Mouse (Mus musculus): ENCODE data around the gene Adh7.

Gene Adh7

DNA sequence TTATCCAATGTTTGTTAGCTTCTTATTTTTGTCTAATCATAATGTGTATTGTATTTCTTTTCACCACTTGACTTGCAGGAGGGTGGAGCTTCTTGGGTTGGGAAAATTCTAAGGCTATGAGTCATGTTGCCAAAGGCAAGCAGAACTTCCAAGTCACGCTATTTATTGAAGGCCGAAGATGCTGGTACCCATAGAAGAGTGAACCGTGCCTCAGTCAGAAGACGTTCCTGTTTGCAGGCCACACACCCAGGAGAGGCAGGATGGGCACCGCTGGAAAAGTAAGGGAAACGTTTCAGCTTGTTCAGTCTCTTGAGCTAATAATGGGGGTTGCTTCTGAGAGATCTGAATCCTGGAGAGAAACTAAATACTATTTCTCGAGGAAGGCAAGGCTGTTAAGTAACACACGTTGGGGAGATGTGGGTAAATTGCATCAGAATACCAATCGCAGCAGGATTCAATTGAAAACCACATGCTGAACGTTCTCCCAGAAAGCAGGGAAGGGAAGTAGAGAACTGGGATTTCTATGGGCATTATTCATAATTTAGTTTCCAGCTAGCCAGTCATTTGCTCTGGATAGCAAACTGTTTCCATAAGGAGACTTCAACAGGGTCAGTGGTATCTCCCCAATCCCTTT, at the start of gene Adh7:
TSS of gene Adh7 (plus strand) at position 130 of the 634 bp plus-strand sequence.
- no peak for DNase-seq (ENCODE audit: low spot score)

- no peak for DNase-seq (ENCODE audit: low spot score)
Observed at GRCm38 (mm10) chr3:138173291-138173690, 44.3 kb upstream of the Adh7 start.

DNA sequence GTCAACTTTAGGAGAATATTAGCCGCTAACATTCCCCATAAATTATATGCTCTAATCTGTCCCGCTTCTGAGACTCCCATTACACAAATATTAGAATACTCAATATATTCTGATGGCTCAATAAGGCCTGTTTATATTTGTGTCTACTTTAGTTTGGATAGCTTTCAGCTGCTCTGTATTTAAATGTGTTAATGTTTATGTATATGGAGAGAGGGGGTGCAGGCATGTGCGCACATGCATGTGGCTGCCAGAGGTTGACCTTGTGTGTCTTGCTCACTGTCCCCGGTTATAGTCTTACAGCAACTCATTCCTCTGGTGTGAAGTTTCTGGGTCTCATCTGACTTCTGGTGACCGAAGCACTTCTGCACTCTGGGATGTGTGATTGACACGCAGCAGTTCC, 42.0 kb upstream of the Adh7 start:
- DNase-seq (ENCODE audit: low spot score), result no peak

GRCm38 (mm10) chr3:138182019-138182418, 35.5 kb upstream of the Adh7 start:
- DNase-seq (ENCODE audit: low spot score), result no peak

- no peak for DNase-seq (ENCODE audit: low spot score)
Observed at GRCm38 (mm10) chr3:138183371-138183770, 34.2 kb upstream of the Adh7 start.

DNA sequence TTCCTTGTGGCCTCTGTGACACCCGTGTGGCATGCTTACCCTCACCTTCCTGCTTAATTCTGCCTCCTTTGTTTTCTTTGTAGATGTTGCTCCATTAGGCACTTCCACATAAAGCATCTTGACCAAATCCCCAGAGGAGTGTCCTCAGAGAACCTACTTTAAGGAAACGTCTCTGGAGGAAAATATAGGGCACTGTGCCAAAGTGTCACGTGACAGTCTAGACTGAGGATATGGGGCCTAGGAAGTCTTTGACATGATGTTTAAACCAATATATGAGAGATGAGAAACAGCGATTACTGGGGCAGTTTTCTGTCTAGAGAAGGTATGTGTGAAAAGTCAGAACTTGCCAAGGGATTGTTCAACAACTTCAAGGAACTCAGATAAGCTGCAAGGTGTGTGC, 32.3 kb upstream of the Adh7 start:
- DNase-seq (ENCODE audit: low spot score), result peak; percentile 11

DNA sequence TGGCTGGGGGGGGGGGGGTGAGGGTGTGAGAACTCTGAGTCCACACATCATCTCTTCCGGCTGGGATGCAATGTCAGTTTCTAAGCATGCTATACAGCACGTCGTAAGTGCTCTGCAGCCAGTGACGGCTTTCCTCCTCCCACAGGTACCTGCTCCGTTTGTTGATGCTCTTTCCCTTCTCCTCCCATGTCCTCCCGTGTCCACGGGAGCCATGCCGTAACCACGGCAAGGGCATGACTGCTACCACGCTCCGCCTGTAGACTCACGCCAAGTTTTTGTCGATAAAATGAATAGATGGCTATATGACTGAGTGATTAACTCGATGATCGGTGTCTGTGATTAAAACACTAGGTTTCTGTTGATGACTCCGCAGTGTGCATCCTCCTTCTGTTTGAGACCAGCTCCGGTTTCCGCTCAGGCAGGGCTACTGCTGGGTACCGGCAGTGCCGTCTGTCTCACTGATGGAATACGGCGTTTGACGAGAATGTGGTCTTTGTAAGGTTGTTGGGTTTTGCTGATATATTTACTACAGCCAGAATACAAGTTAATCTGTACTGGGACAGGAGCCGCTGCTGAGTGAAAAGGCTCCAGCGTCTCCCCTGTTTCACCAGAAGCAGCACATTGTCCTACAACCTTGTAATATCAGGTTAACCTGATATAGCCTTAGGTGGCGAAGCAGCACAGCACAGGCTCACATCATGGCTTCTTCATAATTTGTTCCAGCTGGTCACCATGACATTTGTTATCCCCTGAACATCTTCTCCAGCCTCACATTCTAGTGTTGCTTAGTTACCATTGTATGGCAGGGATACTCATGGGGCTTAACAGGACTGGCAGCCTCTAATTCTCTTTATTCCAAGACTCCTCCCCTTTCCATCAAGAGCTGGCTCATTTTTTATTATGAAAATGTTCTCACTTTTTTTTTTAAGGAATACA, 31.3 kb upstream of the Adh7 start:
- DNase-seq (ENCODE audit: low spot score), result no peak

DNA sequence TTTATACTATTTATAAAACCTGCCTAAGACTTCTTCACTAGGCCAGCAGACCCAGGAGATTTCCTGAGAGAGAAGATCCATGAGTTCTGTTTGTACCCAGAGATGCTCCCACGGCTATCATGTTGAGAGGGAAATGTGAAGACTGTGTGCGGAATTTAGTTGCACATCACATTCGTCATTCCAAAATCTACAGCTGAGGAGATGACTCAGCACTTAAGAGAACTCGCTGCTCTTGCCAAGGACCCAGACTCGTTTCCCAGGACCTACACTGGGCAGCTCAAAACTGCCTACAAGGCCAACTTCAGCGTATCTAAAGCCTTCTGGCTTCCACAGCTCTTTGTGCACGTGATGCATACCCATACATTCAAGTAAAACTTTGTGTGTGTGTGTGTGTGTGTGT, 25.3 kb upstream of the Adh7 start:
- no peak for DNase-seq (ENCODE audit: low spot score)

DNA sequence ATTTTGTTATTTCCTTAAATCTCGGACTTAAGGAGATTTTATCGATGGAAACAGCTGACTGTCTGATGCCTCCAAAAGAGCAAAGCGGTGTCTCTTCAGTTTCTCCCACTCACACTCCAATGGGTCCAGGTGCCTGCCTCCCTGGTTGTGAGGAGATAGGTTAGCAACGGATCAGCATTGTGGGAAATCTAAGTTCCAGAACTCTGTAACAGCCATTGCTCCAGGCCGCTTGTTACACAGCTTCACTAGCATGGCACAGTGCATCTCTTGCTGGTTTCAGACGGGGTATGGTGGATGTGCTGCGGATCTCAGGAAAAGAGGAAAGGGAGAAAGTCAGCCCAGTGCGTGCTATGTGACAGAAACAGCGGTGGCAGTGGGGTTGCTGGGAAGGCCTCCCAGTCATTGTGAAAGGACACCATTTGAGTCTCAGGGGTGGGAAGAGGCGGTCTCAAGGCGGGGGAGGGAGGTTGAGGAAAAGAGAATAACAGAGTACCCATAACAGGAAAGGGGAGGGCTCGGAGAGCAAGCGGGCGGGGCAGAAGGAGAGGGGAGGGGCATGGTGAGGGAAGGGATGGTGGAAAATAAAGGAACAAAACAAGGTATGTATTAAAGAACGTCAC, 23.8 kb upstream of the Adh7 start, which contains the start of gene 4930579F01Rik:
TSS of gene 4930579F01Rik (minus strand) at position 143 of the 620 bp plus-strand sequence.
- DNase-seq (ENCODE audit: low spot score), result no peak

DNA sequence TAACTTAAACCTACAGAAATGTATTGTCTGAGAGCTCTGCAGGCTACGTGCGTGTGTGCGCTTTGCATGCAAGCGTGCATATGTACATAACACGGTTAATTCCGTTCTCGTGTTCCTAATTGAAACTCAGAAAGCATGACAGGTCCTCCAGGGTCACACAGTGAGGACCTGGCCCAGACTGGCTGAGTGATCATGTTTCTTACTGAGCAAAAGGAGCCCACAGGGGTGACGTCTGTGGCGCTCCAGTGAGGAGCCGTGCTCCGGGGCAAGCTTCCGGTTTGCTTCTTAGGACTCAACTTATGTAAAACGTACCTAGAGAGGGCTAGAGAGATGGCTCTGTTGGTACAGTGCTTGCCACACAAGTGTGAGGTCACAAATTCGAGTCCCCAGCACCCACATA, 20.5 kb upstream of the Adh7 start:
- DNase-seq (ENCODE audit: low spot score), result no peak

GRCm38 (mm10) chr3:138197556-138197955, 20.0 kb upstream of the Adh7 start:
- no peak for DNase-seq (ENCODE audit: low spot score)

GRCm38 (mm10) chr3:138197973-138198721, 19.4 kb upstream of the Adh7 start:
- peak; percentile 81 for DNase-seq (ENCODE audit: low spot score)

DNA sequence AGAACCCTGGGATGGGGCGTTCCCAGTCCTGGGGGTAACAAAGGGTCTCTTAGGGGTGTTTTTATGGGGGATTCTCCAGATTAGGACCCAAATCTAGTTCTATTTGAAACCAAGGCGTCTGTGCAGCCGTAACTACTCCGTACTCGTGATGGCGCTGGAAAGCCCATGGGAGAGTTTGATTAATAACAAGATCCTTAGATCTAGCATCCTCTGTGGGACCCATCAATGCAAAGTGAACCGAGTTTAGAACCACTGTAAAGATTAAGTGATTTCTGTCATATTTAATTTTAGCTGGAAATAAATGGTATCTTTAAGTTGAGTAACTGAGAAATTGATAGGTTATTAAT, 18.9 kb upstream of the Adh7 start:
- no peak for DNase-seq (ENCODE audit: low spot score)

GRCm38 (mm10) chr3:138208821-138209220, 8.7 kb upstream of the Adh7 start:
- no peak for DNase-seq (ENCODE audit: low spot score)

DNA sequence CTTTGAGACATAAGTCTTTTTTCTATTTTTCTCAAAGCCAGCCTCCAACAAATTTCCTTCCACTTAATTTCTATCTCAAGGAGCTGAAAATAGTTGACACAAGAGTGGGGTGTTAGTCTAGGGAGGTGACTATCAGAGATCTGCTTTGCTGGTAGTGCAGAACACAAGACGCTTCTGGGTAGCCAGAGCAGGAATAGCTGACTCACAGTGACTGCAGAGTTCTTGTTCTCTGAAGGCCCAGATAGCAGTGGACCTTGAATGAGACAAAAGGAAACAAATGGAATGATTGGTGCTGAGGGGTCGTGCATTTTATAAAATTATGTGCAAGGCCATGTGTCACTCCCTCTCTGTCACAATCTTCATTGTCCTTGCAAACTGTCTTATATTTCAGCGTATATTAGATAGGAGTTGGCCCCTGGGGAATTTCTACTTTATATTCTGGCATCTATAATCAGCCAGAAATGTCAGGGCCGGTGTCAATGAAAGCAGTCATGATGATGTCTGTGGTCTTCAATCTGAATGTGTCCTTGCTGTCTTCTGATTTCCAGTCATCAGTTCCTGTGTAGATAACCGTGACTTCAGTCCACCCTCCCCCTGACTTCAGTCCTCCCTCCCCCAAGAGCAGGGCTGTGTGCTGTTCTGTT, 7.0 kb upstream of the Adh7 start:
- no peak for DNase-seq (ENCODE audit: low spot score)

DNA sequence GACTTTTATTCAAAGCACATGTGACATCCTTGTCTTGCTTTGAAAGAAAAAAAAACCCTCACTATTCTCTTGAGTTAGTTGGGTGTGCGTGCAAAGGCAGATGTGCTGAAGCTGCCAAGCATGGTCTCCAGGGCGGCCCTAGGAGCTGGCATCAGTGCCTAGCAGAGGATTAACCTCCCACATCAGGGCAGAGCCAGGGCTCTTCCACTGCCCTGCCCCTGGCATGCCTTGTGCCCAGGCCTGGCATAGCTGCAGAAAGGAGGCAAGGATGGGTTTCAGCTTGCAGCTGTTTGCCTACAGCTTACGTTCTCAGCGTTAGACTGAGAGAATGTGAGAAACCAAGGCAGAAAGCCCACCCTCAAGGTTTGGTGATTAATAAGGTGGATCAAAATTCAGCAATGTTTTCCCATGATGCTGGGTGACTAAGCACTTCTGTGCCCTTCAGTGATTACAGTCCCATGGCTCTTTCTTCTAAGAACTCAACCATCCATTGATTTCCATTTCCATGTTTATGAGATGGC, 5.1 kb upstream of the Adh7 start:
- no peak for DNase-seq (ENCODE audit: low spot score)

- no peak for DNase-seq (ENCODE audit: low spot score)
Observed at GRCm38 (mm10) chr3:138215395-138215989, 2.1 kb upstream of the Adh7 start.

GRCm38 (mm10) chr3:138216091-138216490, 1.5 kb upstream of the Adh7 start:
- DNase-seq (ENCODE audit: low spot score), result peak; percentile 12

GRCm38 (mm10) chr3:138221116-138221515, 3.6 kb downstream of the Adh7 start:
- no peak for DNase-seq (ENCODE audit: low spot score)

GRCm38 (mm10) chr3:138222511-138222910, 5.0 kb downstream of the Adh7 start:
- no peak for DNase-seq (ENCODE audit: low spot score)

DNA sequence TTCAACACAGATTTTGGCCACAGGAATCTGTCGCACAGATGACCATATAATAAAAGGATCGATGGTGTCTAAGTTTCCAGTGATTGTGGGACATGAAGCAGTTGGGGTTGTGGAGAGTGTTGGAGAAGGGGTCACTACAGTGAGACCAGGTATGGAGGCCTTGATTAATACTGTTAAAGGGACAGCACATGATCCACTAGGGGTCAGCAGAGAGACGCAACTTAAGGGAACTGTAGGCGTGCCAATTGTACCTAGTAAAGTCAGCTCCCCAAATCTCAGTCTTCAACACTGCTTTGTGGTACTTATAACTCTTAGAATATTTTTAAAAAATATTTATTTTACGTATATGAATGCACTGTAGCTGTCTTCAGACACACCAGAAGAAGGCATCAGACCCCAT, 5.4 kb downstream of the Adh7 start:
- peak; percentile 82 for DNase-seq (ENCODE audit: low spot score)

Measured in lung, postnatal 25 days (tissue).